Mouse (Mus musculus): ENCODE results near the gene Fcna.

Fcna gene

GRCm38 (mm10) chr2:25616398-25616797, 11.4 kb downstream of the Fcna start:
- in situ Hi-C loops (cut with MboI; ENCODE audit: unreplicated experiment in 2 of 2) = no loop called here

- in situ Hi-C loops (cut with MboI; ENCODE audit: unreplicated experiment in 2 of 2) = no loop called here
These were observed 19.2 kb downstream of the Fcna start for GRCm38 (mm10) chr2:25608671-25609070.

- in situ Hi-C loops (cut with MboI; ENCODE audit: unreplicated experiment in 2 of 2) = no loop called here
These were observed 19.8 kb downstream of the Fcna start, which contains the start of gene Rabl6 for GRCm38 (mm10) chr2:25607761-25608622. Gene Rabl6 (minus strand): TSS chr2:25608521.

- in situ Hi-C loops (cut with MboI; ENCODE audit: unreplicated experiment in 2 of 2) = no loop called here
These were observed 25.3 kb downstream of the Fcna start for GRCm38 (mm10) chr2:25602526-25602925.

GRCm38 (mm10) chr2:25600037-25600436, 27.8 kb downstream of the Fcna start:
- in situ Hi-C loops (cut with MboI; ENCODE audit: unreplicated experiment in 2 of 2) = no loop called here

GRCm38 (mm10) chr2:25598749-25599148, 29.1 kb downstream of the Fcna start:
- in situ Hi-C loops (cut with MboI; ENCODE audit: unreplicated experiment in 2 of 2) = no loop called here

GRCm38 (mm10) chr2:25596765-25597510, 30.9 kb downstream of the Fcna start:
- in situ Hi-C loops (cut with MboI; ENCODE audit: unreplicated experiment in 2 of 2) = no loop called here

- in situ Hi-C loops (cut with MboI; ENCODE audit: unreplicated experiment in 2 of 2) = no loop called here
These were observed 36.0 kb downstream of the Fcna start for GRCm38 (mm10) chr2:25591863-25592262.

GRCm38 (mm10) chr2:25588227-25588907, 39.5 kb downstream of the Fcna start:
- in situ Hi-C loops (cut with MboI; ENCODE audit: unreplicated experiment in 2 of 2) = no loop called here

- in situ Hi-C loops (cut with MboI; ENCODE audit: unreplicated experiment in 2 of 2) = no loop called here
These were observed 40.5 kb downstream of the Fcna start for GRCm38 (mm10) chr2:25587290-25587689.

GRCm38 (mm10) chr2:25585601-25586000, 42.2 kb downstream of the Fcna start:
- in situ Hi-C loops (cut with MboI; ENCODE audit: unreplicated experiment in 2 of 2) = no loop called here

GRCm38 (mm10) chr2:25584856-25585255, 43.0 kb downstream of the Fcna start:
- in situ Hi-C loops (cut with MboI; ENCODE audit: unreplicated experiment in 2 of 2) = no loop called here

GRCm38 (mm10) chr2:25584152-25584551, 43.7 kb downstream of the Fcna start:
- in situ Hi-C loops (cut with MboI; ENCODE audit: unreplicated experiment in 2 of 2) = no loop called here

- in situ Hi-C loops (cut with MboI; ENCODE audit: unreplicated experiment in 2 of 2) = no loop called here
These were observed 44.3 kb downstream of the Fcna start for GRCm38 (mm10) chr2:25583571-25583970.

GRCm38 (mm10) chr2:25583120-25583481, 44.7 kb downstream of the Fcna start:
- in situ Hi-C loops (cut with MboI; ENCODE audit: unreplicated experiment in 2 of 2) = no loop called here

GRCm38 (mm10) chr2:25582466-25583119, 45.2 kb downstream of the Fcna start:
- in situ Hi-C loops (cut with MboI; ENCODE audit: unreplicated experiment in 2 of 2) = no loop called here

- in situ Hi-C loops (cut with MboI; ENCODE audit: unreplicated experiment in 2 of 2) = no loop called here
These were observed 45.9 kb downstream of the Fcna start for GRCm38 (mm10) chr2:25581901-25582301.

GRCm38 (mm10) chr2:25581294-25581864, 46.5 kb downstream of the Fcna start, which contains the start of gene Ajm1:
Gene Ajm1 (minus strand): TSS chr2:25581757.
- in situ Hi-C loops (cut with MboI; ENCODE audit: unreplicated experiment in 2 of 2) = no loop called here

GRCm38 (mm10) chr2:25580621-25581101, 47.2 kb downstream of the Fcna start:
- in situ Hi-C loops (cut with MboI; ENCODE audit: unreplicated experiment in 2 of 2) = no loop called here
